Mouse (Mus musculus): Measurements from ENCODE around the gene Phox2a. TPM values are rescaled to one million over a fixed set of nuclear protein-coding genes. Genes with fewer than 3 reads are reported as not detected.

The Phox2a gene
- polyA plus RNA-seq, 1 experiment from 2014 or later = 0.77 TPM

- no peak overlapping the region for H3K4me2 ChIP-seq
- 81% methylated on average over 6 of the region's 6 CpGs for WGBS
- H3K4me3 ChIP-seq = no peak overlapping the region
- H3K27ac ChIP-seq = no peak overlapping the region
- H3K9ac ChIP-seq = no peak overlapping the region
- no peaks in the 10 kb centered on the region for H3K36me3 ChIP-seq
- no peaks in the 10 kb centered on the region for H3K9me3 ChIP-seq
- no peaks in the 10 kb centered on the region for H3K27me3 ChIP-seq
- H3K4me1 ChIP-seq = no peaks in the 10 kb centered on the region
- ATAC-seq (ENCODE audit: borderline replicate concordance, extremely low read depth, low FRiP score, low TSS enrichment) = no peak
Observed at GRCm38 (mm10) chr7:101851689-101852088, 33.6 kb downstream of the Phox2a start.

- 75% methylated on average over 6 of the region's 6 CpGs for WGBS
- Histone ChIP-seq H3K4me3 (no peak overlapping the region), H3K36me3 (no peaks in the 10 kb centered on the region), H3K4me2 (no peak overlapping the region), H3K9ac (no peak overlapping the region), H3K27me3 (no peaks in the 10 kb centered on the region), H3K9me3 (no peaks in the 10 kb centered on the region), H3K27ac (no peak overlapping the region), H3K4me1 (no peaks in the 10 kb centered on the region)
- ATAC-seq (ENCODE audit: borderline replicate concordance, extremely low read depth, low FRiP score, low TSS enrichment) = no peak
Observed at GRCm38 (mm10) chr7:101852846-101853245, 34.7 kb downstream of the Phox2a start.

- Histone ChIP-seq H3K27me3 (no peaks in the 10 kb centered on the region), H3K4me3 (no peak overlapping the region), H3K4me2 (no peak overlapping the region), H3K9ac (no peak overlapping the region), H3K4me1 (no peaks in the 10 kb centered on the region), H3K27ac (no peak overlapping the region), H3K36me3 (no peaks in the 10 kb centered on the region), H3K9me3 (no peaks in the 10 kb centered on the region)
- WGBS = 66% methylated on average over 2 of the region's 2 CpGs
- ATAC-seq (ENCODE audit: borderline replicate concordance, extremely low read depth, low FRiP score, low TSS enrichment) = no peak
Observed at GRCm38 (mm10) chr7:101853816-101854215, 35.7 kb downstream of the Phox2a start.

GRCm38 (mm10) chr7:101857094-101857493 lies 39.0 kb downstream of the Phox2a start, which contains the start of gene Folr2:
TSS of gene Folr2 (minus strand) at chr7:101857194.
- Histone ChIP-seq H3K36me3 (no peaks in the 10 kb centered on the region), H3K4me2 (no peak within 1 kb of the TSS), H3K4me3 (no peak within 1 kb of the TSS), H3K9ac (no peak within 1 kb of the TSS), H3K27me3 (no peaks in the 10 kb centered on the region), H3K9me3 (no peaks in the 10 kb centered on the region), H3K27ac (no peak within 1 kb of the TSS), H3K4me1 (no peaks in the 10 kb centered on the region)
- ATAC-seq (ENCODE audit: borderline replicate concordance, extremely low read depth, low FRiP score, low TSS enrichment) = no peak
- 81% methylated on average over 4 of the region's 4 CpGs for WGBS

- H3K4me2 ChIP-seq = no peak overlapping the region
- H3K36me3 ChIP-seq = no peaks in the 10 kb centered on the region
- no peak overlapping the region for H3K4me3 ChIP-seq
- H3K9me3 ChIP-seq = no peaks in the 10 kb centered on the region
- H3K9ac ChIP-seq = no peak overlapping the region
- 70% methylated on average over 9 of the region's 9 CpGs for WGBS
- H3K27me3 ChIP-seq = no peaks in the 10 kb centered on the region
- no peak for ATAC-seq (ENCODE audit: borderline replicate concordance, extremely low read depth, low FRiP score, low TSS enrichment)
- H3K27ac ChIP-seq = no peak overlapping the region
- H3K4me1 ChIP-seq = no peaks in the 10 kb centered on the region
Observed at GRCm38 (mm10) chr7:101858362-101858761, 40.2 kb downstream of the Phox2a start.

- H3K9ac ChIP-seq = no peak overlapping the region
- no peak overlapping the region for H3K27ac ChIP-seq
- no peaks in the 10 kb centered on the region for H3K9me3 ChIP-seq
- H3K4me1 ChIP-seq = no peaks in the 10 kb centered on the region
- ATAC-seq (ENCODE audit: borderline replicate concordance, extremely low read depth, low FRiP score, low TSS enrichment) = no peak
- H3K36me3 ChIP-seq = no peaks in the 10 kb centered on the region
- no peak overlapping the region for H3K4me2 ChIP-seq
- no peaks in the 10 kb centered on the region for H3K27me3 ChIP-seq
- no peak overlapping the region for H3K4me3 ChIP-seq
Observed at GRCm38 (mm10) chr7:101860978-101861377, 42.9 kb downstream of the Phox2a start.

- Histone ChIP-seq H3K27me3 (no peaks in the 10 kb centered on the region), H3K4me2 (no peak overlapping the region), H3K4me1 (no peaks in the 10 kb centered on the region), H3K27ac (no peak overlapping the region), H3K36me3 (no peaks in the 10 kb centered on the region), H3K9me3 (no peaks in the 10 kb centered on the region), H3K9ac (no peak overlapping the region), H3K4me3 (no peak overlapping the region)
- ATAC-seq (ENCODE audit: borderline replicate concordance, extremely low read depth, low FRiP score, low TSS enrichment) = no peak
- 48% methylated on average over 3 of the region's 3 CpGs for WGBS
Observed at GRCm38 (mm10) chr7:101862291-101862690, 44.2 kb downstream of the Phox2a start.

- Histone ChIP-seq H3K4me2 (no peak within 1 kb of the TSS), H3K27me3 (no peaks in the 10 kb centered on the region), H3K4me1 (no peaks in the 10 kb centered on the region), H3K27ac (no peak within 1 kb of the TSS), H3K4me3 (no peak within 1 kb of the TSS), H3K9me3 (no peaks in the 10 kb centered on the region), H3K36me3 (no peaks in the 10 kb centered on the region), H3K9ac (no peak within 1 kb of the TSS)
- ATAC-seq (ENCODE audit: borderline replicate concordance, extremely low read depth, low FRiP score, low TSS enrichment) = no peak
- 57% methylated on average over 3 of the region's 3 CpGs for WGBS
Observed at GRCm38 (mm10) chr7:101863415-101863814, 45.3 kb downstream of the Phox2a start, which contains the start of gene Anapc15. TSS of gene Anapc15 (plus strand) at chr7:101863715.

- no peak overlapping the region for H3K4me3 ChIP-seq
- H3K9ac ChIP-seq = no peak overlapping the region
- no peaks in the 10 kb centered on the region for H3K36me3 ChIP-seq
- H3K9me3 ChIP-seq = no peaks in the 10 kb centered on the region
- H3K4me2 ChIP-seq = no peak overlapping the region
- 73% methylated on average over 11 of the region's 11 CpGs for WGBS
- H3K27me3 ChIP-seq = no peaks in the 10 kb centered on the region
- H3K27ac ChIP-seq = no peak overlapping the region
- ATAC-seq (ENCODE audit: borderline replicate concordance, extremely low read depth, low FRiP score, low TSS enrichment) = no peak
- H3K4me1 ChIP-seq = no peaks in the 10 kb centered on the region
Observed at GRCm38 (mm10) chr7:101866491-101867265, 48.6 kb downstream of the Phox2a start.

GRCm38 (mm10) chr7:101867482-101867881 lies 49.4 kb downstream of the Phox2a start:
- no peak overlapping the region for H3K27ac ChIP-seq
- WGBS = 87% methylated on average over 4 of the region's 4 CpGs
- no peak for ATAC-seq (ENCODE audit: borderline replicate concordance, extremely low read depth, low FRiP score, low TSS enrichment)

GRCm38 (mm10) chr7:101868241-101869162 lies 50.4 kb downstream of the Phox2a start:
- no peaks in the 10 kb centered on the region for H3K9me3 ChIP-seq
- H3K4me3 ChIP-seq = no peak overlapping the region
- H3K36me3 ChIP-seq = no peaks in the 10 kb centered on the region
- no peak for ATAC-seq (ENCODE audit: borderline replicate concordance, extremely low read depth, low FRiP score, low TSS enrichment)
- 61% methylated on average over 13 of the region's 13 CpGs for WGBS
- H3K9ac ChIP-seq = no peak overlapping the region
- no peaks in the 10 kb centered on the region for H3K4me1 ChIP-seq
- no peaks in the 10 kb centered on the region for H3K27me3 ChIP-seq
- no peak overlapping the region for H3K4me2 ChIP-seq
- H3K27ac ChIP-seq = no peak overlapping the region

More at GRCm38 (mm10) chr7:101867482-101867881, 49.4 kb downstream of the Phox2a start:
- Histone ChIP-seq H3K4me3 (no peak overlapping the region), H3K27me3 (no peaks in the 10 kb centered on the region), H3K9me3 (no peaks in the 10 kb centered on the region), H3K4me1 (no peaks in the 10 kb centered on the region), H3K36me3 (no peaks in the 10 kb centered on the region), H3K4me2 (no peak overlapping the region), H3K9ac (no peak overlapping the region)

- H3K4me3 ChIP-seq = no peak overlapping the region
- no peaks in the 10 kb centered on the region for H3K9me3 ChIP-seq
- H3K27me3 ChIP-seq = no peaks in the 10 kb centered on the region
- no peak overlapping the region for H3K4me2 ChIP-seq
- 70% methylated on average over 7 of the region's 7 CpGs for WGBS
- no peak overlapping the region for H3K27ac ChIP-seq
- H3K9ac ChIP-seq = no peak overlapping the region
- H3K4me1 ChIP-seq = no peaks in the 10 kb centered on the region
- no peaks in the 10 kb centered on the region for H3K36me3 ChIP-seq
- no peak for ATAC-seq (ENCODE audit: borderline replicate concordance, extremely low read depth, low FRiP score, low TSS enrichment)
Observed at GRCm38 (mm10) chr7:101869163-101869500, 51.0 kb downstream of the Phox2a start.

Data from lung, embryonic 15.5 days (tissue).